Mouse (Mus musculus) layer of hippocampus, adult 11-12 months (tissue): ENCODE data around the gene Zfp369.
"Not testable (repeated sequence)": the region's sequence is repeated elsewhere in the genome, so short reads cannot be mapped to it uniquely, and the experiment has no call there.

Experiments
- DNase-seq: peaks from one replicate; pipeline ENCODE4 v3.0.0; 2022; ENCODE audit warnings: low spot score

The Zfp369 gene

GRCm38 (mm10) chr13:65278383-65279341 lies at the start of gene Zfp369:
Gene Zfp369, plus strand, starts transcription at chr13:65278814.
- DNase-seq: peak; percentile 94

DNA sequence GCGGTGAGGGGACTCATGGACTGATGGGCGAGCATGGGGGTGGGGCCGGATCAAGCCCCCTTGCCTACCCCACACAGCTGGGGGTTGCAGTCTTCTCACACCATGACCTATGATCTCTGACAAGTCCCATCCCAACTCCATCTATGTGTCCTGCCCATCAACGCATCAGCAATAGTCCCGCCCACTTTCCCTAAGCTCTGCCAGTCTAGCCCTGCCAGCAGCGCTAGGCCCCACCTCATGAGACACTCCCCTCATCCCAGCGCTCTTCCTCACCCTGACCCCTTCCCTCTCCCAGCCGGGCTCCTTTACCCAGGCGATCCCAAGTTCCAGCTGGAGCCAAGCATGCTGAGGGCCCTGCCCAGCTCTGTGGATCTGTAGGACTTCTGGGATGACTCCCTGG lies 41.4 kb upstream of the Zfp369 start:
- no peak for DNase-seq

- DNase-seq: peak; percentile 98
These were observed 38.0 kb upstream of the Zfp369 start for GRCm38 (mm10) chr13:65240509-65241098.

- DNase-seq: peak; percentile 98
These were observed 37.5 kb upstream of the Zfp369 start for GRCm38 (mm10) chr13:65241099-65241626.

GRCm38 (mm10) chr13:65241627-65242318 lies 36.8 kb upstream of the Zfp369 start:
- no peak for DNase-seq

DNA sequence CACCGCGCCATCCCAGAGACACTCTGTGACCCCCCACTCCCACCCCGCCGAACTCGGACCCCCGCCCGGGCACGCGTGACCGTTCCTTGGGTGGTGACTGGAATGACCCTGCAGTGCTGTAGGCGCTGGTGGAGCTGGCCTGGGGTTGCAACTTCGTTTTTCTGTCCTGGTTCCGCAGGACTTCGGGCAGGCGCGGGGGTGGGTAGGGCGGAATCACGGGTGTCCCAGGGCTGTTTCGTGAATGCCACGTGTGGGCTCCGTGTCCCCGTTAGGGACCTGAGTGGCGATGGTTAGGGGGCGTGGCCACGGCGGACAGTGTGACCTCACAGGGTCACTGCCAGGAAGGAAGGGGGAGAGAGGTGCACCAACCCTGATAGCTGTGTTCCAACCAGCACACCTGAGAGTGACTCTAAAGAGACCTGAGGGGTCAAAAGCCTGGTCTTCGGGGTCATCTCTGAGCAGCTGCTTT lies 36.3 kb upstream of the Zfp369 start:
- DNase-seq: no peak

GRCm38 (mm10) chr13:65243273-65243672 lies 35.3 kb upstream of the Zfp369 start:
- no peak for DNase-seq

GRCm38 (mm10) chr13:65258175-65258954 lies 20.2 kb upstream of the Zfp369 start:
- peak; percentile 75 for DNase-seq

GRCm38 (mm10) chr13:65259239-65259638 lies 19.4 kb upstream of the Zfp369 start, which contains the start of gene Gm10775:
Gene Gm10775, plus strand, starts transcription at chr13:65259539.
- DNase-seq: no peak

DNA sequence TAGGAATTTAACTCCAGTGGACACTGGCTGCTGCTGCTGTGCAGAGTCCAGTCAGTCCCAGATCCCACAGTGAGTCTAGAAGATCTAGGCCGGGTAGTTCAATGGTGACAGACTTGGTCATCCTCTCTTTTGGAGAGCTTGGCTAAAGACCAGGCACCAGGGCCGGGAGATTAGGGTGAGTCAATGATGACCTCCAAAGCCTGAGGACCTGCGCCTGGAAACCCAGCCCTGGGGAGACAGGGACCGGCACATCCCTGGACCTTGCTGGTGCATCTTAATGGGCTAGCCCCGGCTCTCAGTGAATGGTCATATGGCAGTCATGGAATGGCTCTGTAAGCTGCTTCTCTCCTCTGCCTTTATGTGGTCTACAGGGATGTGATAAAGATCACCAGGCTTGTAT lies 16.5 kb upstream of the Zfp369 start:
- DNase-seq: no peak

DNA sequence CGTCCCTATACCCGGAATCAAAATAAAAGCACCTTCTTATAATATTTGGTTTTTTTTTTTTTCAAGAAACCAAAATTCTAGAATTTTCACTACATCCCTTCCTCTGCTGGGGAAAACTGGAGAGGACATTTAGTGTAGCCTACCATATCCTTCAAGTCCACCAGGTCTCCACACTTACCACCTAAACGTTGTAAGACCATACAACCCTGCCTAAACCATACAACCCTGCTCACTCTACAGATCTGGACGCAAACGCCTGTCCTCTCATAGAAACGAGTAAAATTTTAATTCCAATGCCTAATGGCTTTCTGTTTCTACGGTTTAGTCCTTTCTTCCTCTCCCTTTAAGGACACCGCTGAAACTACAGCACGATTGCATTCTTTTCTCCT lies 626 bp upstream of the Zfp369 start:
- no peak for DNase-seq

GRCm38 (mm10) chr13:65286771-65287170 lies 8.2 kb downstream of the Zfp369 start:
- no peak for DNase-seq

DNA sequence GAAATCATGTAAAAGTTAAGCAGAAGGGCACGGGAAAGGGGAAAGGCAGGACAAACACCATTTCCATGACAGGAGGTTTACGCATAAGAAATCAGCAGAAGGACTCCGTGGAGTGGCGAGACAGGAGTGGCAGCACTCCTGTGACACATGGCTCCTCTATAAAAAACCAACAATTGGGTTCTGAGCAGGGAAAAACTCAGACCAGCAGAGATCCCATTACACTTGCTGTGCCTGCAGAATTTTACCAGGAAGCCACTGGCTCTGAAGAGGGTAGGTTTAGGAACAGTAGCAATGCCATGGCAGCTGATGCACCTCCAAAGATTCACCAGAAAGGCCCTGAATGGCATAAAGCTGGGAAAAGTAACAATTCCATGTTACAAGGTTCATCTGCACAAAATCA lies 17.7 kb downstream of the Zfp369 start:
- no peak for DNase-seq

GRCm38 (mm10) chr13:65310849-65311248 lies 32.2 kb downstream of the Zfp369 start:
- not testable (repeated sequence) for DNase-seq

DNA sequence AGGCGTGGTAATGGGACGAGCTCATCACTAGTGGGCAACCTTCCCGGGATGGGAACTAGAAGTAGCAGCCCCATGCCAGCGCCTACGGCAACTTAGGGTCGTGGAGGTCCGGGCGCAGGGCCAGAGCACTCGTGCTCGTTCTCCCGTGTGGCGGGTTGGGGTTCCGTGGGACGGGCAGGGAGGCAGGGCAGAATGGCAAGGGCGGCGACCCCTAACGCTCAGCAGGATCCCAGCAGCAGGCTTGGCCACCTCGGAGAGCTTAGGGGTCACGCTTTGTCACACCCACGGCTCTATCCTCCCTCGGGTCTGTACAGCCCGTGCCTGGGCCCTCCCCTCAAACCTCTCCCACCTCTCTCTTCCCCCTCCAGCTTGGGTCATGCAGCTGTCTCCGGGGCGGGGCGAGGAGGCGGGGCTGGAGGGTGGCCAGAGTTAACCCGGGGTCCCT lies 32.7 kb downstream of the Zfp369 start:
- DNase-seq: no peak

GRCm38 (mm10) chr13:65311826-65312225 lies 33.2 kb downstream of the Zfp369 start:
- DNase-seq: no peak

- not testable (repeated sequence) for DNase-seq
These were observed 69.9 kb downstream of the Zfp369 start for GRCm38 (mm10) chr13:65348501-65348900.

- not testable (repeated sequence) for DNase-seq
These were observed 73.2 kb downstream of the Zfp369 start for GRCm38 (mm10) chr13:65351768-65352167.
